Mouse (Mus musculus) lung, postnatal 0 days (tissue): Measurements from ENCODE around the gene Tns3.

ENCODE experiments used
- CTCF ChIP-seq: IDR thresholded peaks from 2 replicates; pipeline ENCODE4 v1.5.1; 2016; ENCODE audit warnings: antibody characterized with exemption, mild to moderate bottlenecking
- EP300 ChIP-seq: IDR thresholded peaks from 2 replicates; pipeline ENCODE4 v1.6.1; 2016; ENCODE audit warnings: antibody characterized with exemption, mild to moderate bottlenecking, control low read depth

- no peak for TF ChIP-seq CTCF
- no peak for TF ChIP-seq EP300
Observed at GRCm38 (mm10) chr11:8656448-8657393, 7.6 kb downstream of the Tns3 start.
